Mouse (Mus musculus): ENCODE data around the gene Cecr2. TPM values are rescaled to one million over a fixed set of nuclear protein-coding genes. Genes with fewer than 3 reads are reported as not detected.
"Not testable (repeated sequence)": the region's sequence is repeated elsewhere in the genome, so short reads cannot be mapped to it uniquely, and the experiment has no call there.

Cecr2 gene
- polyA plus RNA-seq, 1 experiment from 2014 or later, result 5.0 TPM

GRCm38 (mm10) chr6:120806999-120807737 is 141.0 kb downstream of the Cecr2 start:
- ATAC-seq, result peak; percentile 87
- H3K27me3 ChIP-seq (ENCODE audit: insufficient read depth, low read length), result no peaks in the 10 kb centered on the region
- DNase-seq, result no peak
- TF ChIP-seq EP300 (IDR thresholded peaks at IDR 0.05; ENCODE audit: low read depth) (no peak), CTCF (IDR thresholded peaks at IDR 0.05; ENCODE audit: low read depth) (no peak)
- H3K4me3 ChIP-seq (ENCODE audit: low read depth, low read length), result no peak overlapping the region
- no peaks in the 10 kb centered on the region for H3K4me1 ChIP-seq (ENCODE audit: insufficient read depth)
- no peak overlapping the region; the same call in 1 of the 2 replicates for H3K9ac ChIP-seq (replicated peaks)
- H3K36me3 ChIP-seq (replicated peaks; ENCODE audit: insufficient read depth, low read length), result peaks cover 84% of the 10 kb centered on the region
- WGBS (ENCODE audit: insufficient replicate concordance), result 63% methylated on average over 5 of the region's 5 CpGs
- H3K27ac ChIP-seq (ENCODE audit: low read depth), result peak overlapping the region; percentile 92
- H3K4me2 ChIP-seq (ENCODE audit: low read depth, low read length), result no peak overlapping the region
- H3K9me3 ChIP-seq (ENCODE audit: low read length), result no peaks in the 10 kb centered on the region

- peaks cover 79% of the 10 kb centered on the region for H3K36me3 ChIP-seq (replicated peaks; ENCODE audit: insufficient read depth, low read length)
Measured at GRCm38 (mm10) chr6:120807738-120808081, 141.5 kb downstream of the Cecr2 start.

GRCm38 (mm10) chr6:120811999-120812398 is 145.8 kb downstream of the Cecr2 start:
- H3K36me3 ChIP-seq (replicated peaks; ENCODE audit: insufficient read depth, low read length), result peaks cover 38% of the 10 kb centered on the region
- H3K27ac ChIP-seq (ENCODE audit: low read depth); H3K4me1 ChIP-seq (ENCODE audit: insufficient read depth); H3K9me3 ChIP-seq (ENCODE audit: low read length); DNase-seq; ATAC-seq; H3K27me3 ChIP-seq (ENCODE audit: insufficient read depth, low read length); H3K4me3 ChIP-seq (ENCODE audit: low read depth, low read length); H3K9ac ChIP-seq (replicated peaks); H3K4me2 ChIP-seq (ENCODE audit: low read depth, low read length): not testable (repeated sequence)
- 90% methylated on average over 6 of the region's 10 CpGs for WGBS (ENCODE audit: insufficient replicate concordance)

More at GRCm38 (mm10) chr6:120807738-120808081, 141.5 kb downstream of the Cecr2 start:
- Histone ChIP-seq H3K27ac (ENCODE audit: low read depth) (peak overlapping the region; percentile 92), H3K4me3 (ENCODE audit: low read depth, low read length) (no peak overlapping the region), H3K4me2 (ENCODE audit: low read depth, low read length) (no peak overlapping the region), H3K27me3 (ENCODE audit: insufficient read depth, low read length) (no peaks in the 10 kb centered on the region), H3K4me1 (ENCODE audit: insufficient read depth) (no peaks in the 10 kb centered on the region), H3K9ac (replicated peaks) (no peak overlapping the region), H3K9me3 (ENCODE audit: low read length) (no peaks in the 10 kb centered on the region)
- ATAC-seq (peak; percentile 58), DNase-seq (no peak)
- WGBS (ENCODE audit: insufficient replicate concordance), result 60% methylated on average over 4 of the region's 4 CpGs
- TF ChIP-seq CTCF (IDR thresholded peaks at IDR 0.05; ENCODE audit: low read depth), result no peak
- no peak for TF ChIP-seq EP300 (IDR thresholded peaks at IDR 0.05; ENCODE audit: low read depth)

GRCm38 (mm10) chr6:120819294-120819693 is 153.1 kb downstream of the Cecr2 start:
- peaks cover 28% of the 10 kb centered on the region for H3K36me3 ChIP-seq (replicated peaks; ENCODE audit: insufficient read depth, low read length)
- DNase-seq, result no peak
- peaks cover 18% of the 10 kb centered on the region for H3K4me1 ChIP-seq (ENCODE audit: insufficient read depth)
- H3K27ac ChIP-seq (ENCODE audit: low read depth), result peak overlapping the region; percentile 99; the same call in 1 of the 2 replicates
- 89% methylated on average over 2 of the region's 2 CpGs for WGBS (ENCODE audit: insufficient replicate concordance)
- ATAC-seq, result no peak
- H3K9me3 ChIP-seq (ENCODE audit: low read length), result no peaks in the 10 kb centered on the region
- TF ChIP-seq EP300 (IDR thresholded peaks at IDR 0.05; ENCODE audit: low read depth), result no peak
- TF ChIP-seq CTCF (IDR thresholded peaks at IDR 0.05; ENCODE audit: low read depth), result no peak
- H3K27me3 ChIP-seq (ENCODE audit: insufficient read depth, low read length), result no peaks in the 10 kb centered on the region
- peak overlapping the region; percentile 96; the same call in 1 of the 2 replicates for H3K9ac ChIP-seq (replicated peaks)
- H3K4me2 ChIP-seq (ENCODE audit: low read depth, low read length), result peak overlapping the region; percentile 84
- H3K4me3 ChIP-seq (ENCODE audit: low read depth, low read length), result peak overlapping the region; percentile 100

DNA sequence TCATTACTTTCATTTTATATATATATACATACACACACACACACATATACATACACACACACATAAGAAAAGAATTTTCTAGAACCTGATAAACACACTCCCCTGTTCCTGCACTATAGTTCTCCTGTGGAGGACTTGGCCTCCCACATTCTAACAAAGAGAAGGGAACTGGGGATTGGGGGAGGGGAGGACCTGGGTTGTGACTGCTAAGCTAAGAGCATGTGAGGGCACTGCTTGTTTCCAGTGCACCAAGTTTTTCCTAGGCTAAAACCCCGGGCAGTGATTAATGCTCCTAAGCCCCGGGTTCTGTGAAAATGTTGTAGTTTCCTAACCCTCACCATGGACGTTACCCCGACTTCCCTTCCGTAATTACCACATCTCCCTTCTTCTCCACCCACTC is 154.0 kb downstream of the Cecr2 start:
- no peaks in the 10 kb centered on the region for H3K27me3 ChIP-seq (ENCODE audit: insufficient read depth, low read length)
- peaks cover 28% of the 10 kb centered on the region for H3K36me3 ChIP-seq (replicated peaks; ENCODE audit: insufficient read depth, low read length)
- TF ChIP-seq CTCF (IDR thresholded peaks at IDR 0.05; ENCODE audit: low read depth) (no peak), EP300 (IDR thresholded peaks at IDR 0.05; ENCODE audit: low read depth) (no peak)
- H3K27ac ChIP-seq (ENCODE audit: low read depth), result peak overlapping the region; percentile 99
- H3K4me1 ChIP-seq (ENCODE audit: insufficient read depth), result peaks cover 18% of the 10 kb centered on the region
- H3K4me2 ChIP-seq (ENCODE audit: low read depth, low read length), result peak overlapping the region; percentile 84
- 47% methylated on average over 5 of the region's 5 CpGs for WGBS (ENCODE audit: insufficient replicate concordance)
- no peaks in the 10 kb centered on the region for H3K9me3 ChIP-seq (ENCODE audit: low read length)
- peak; percentile 33 for DNase-seq
- H3K9ac ChIP-seq (replicated peaks), result peak overlapping the region; percentile 96
- H3K4me3 ChIP-seq (ENCODE audit: low read depth, low read length), result peak overlapping the region; percentile 100
- no peak for ATAC-seq

Small RNA genes lying within 50 kb of the gene (microRNA-seq; reads per million reads assigned to microRNA genes)
- gene Gm25193, result not detected

Other genes starting within 250 kb of the Cecr2 start
- gene Il17ra, start 203.1 kb upstream of the Cecr2 start, polyA plus RNA-seq (2015; fragmentation: Nextera tagmentation; extraction: Ambion mirVana), result 9.4 and 10.6 TPM in 2 replicates
- gene Tmem121b, start 172.6 kb upstream of the Cecr2 start, polyA plus RNA-seq (2015; fragmentation: Nextera tagmentation; extraction: Ambion mirVana), result not detected in 2 replicates
- gene Hdhd5, start 135.1 kb upstream of the Cecr2 start, polyA plus RNA-seq (2015; fragmentation: Nextera tagmentation; extraction: Ambion mirVana), result 6.6 and 7.1 TPM in 2 replicates
- 0.05 TPM in 1 of 2 replicates, not detected in the other for gene Slc25a18, start 107.2 kb downstream of the Cecr2 start, polyA plus RNA-seq (2015; fragmentation: Nextera tagmentation; extraction: Ambion mirVana)
- 193 and 199 TPM in 2 replicates for gene Atp6v1e1, start 156.4 kb downstream of the Cecr2 start, polyA plus RNA-seq (2015; fragmentation: Nextera tagmentation; extraction: Ambion mirVana)
- 18.4 and 20.4 TPM in 2 replicates for gene Bcl2l13, start 169.8 kb downstream of the Cecr2 start, polyA plus RNA-seq (2015; fragmentation: Nextera tagmentation; extraction: Ambion mirVana)

Measured in liver, postnatal 0 days (tissue).